Mouse (Mus musculus): ENCODE data around the gene Enox1. TPM values are rescaled to one million over a fixed set of nuclear protein-coding genes. Genes with fewer than 3 reads are reported as not detected.

Gene Enox1
- polyA plus RNA-seq, 1 experiment from 2014 or later = 6.6 TPM

DNA sequence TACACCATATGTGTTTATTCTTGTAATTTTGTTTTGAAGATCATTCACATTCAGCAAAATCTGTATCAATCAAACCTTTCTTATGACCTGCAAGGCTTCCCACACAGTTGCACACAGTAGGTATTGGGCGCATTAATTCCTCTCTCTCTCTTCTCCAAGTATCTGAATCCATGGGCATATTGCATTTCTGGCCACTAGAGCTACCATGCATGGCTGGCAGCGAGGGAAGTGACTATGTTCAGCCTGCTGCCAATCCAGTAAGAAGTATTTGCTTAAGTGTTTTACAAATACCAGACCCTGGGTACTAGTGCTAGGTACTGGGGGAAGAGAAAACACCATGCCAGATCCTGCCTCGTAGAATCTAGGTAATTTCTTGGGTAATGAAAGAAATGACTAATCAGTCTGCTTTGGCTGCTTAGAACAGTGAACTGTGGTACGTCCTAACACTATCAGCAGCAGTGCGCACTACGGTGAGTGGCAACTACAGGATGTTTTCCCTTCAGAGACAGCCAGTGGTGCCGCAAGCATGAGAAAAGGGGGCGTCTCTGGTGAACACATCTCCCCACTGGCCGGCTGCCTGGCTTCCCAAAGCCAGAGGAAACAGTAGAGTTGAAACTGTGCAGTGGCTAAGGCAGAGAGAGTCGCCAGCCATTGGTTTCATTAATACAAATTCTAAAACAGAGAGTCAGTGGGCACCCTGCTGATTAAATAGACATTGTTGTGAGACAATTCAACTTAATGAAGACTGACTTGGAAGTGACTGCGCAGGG is 428.7 kb downstream of the Enox1 start:
- Histone ChIP-seq H3K4me2 (ENCODE audit: low read length) (no peak overlapping the region), H3K27me3 (ENCODE audit: insufficient read depth, low read length) (no peaks in the 10 kb centered on the region), H3K36me3 (ENCODE audit: insufficient read depth, low read length) (no peaks in the 10 kb centered on the region), H3K9me3 (replicated peaks; ENCODE audit: low read length) (no peaks in the 10 kb centered on the region), H3K9ac (ENCODE audit: low read depth, low read length) (no peak overlapping the region), H3K4me3 (replicated peaks; ENCODE audit: low read depth, low read length) (no peak overlapping the region), H3K27ac (no peak overlapping the region), H3K4me1 (replicated peaks; ENCODE audit: insufficient read depth, low read length) (no peaks in the 10 kb centered on the region)
- DNase-seq (ENCODE audit: low spot score) = no peak
- TF ChIP-seq CTCF (IDR thresholded peaks at IDR 0.05; ENCODE audit: low read depth) = no peak
- 78% methylated on average over 11 of the region's 11 CpGs for WGBS
- ATAC-seq (replicated peaks; ENCODE audit: low FRiP score, low read depth) = no peak

DNA sequence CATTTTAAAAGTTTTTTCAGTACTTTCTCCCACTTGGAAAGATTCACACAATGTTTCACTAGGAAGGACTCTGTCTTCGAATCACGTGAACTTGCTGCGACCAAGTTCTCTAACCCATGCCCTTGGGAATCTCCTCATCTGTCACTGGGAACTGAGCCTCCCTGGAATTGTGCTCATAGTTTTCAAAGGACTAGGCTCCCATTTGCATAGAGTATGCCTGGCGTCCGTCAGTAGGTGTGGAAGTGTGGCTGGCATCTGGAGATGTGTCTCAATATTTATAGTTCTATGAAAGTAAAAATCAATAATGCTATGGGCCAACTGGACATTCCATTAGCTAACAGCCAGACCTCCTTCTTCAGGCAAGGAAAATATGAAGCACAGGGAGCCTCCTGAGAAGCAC is 429.5 kb downstream of the Enox1 start:
- Histone ChIP-seq H3K4me1 (replicated peaks; ENCODE audit: insufficient read depth, low read length) (no peaks in the 10 kb centered on the region), H3K4me2 (ENCODE audit: low read length) (no peak overlapping the region), H3K36me3 (ENCODE audit: insufficient read depth, low read length) (no peaks in the 10 kb centered on the region), H3K4me3 (replicated peaks; ENCODE audit: low read depth, low read length) (no peak overlapping the region), H3K9me3 (replicated peaks; ENCODE audit: low read length) (no peaks in the 10 kb centered on the region), H3K9ac (ENCODE audit: low read depth, low read length) (no peak overlapping the region), H3K27me3 (ENCODE audit: insufficient read depth, low read length) (no peaks in the 10 kb centered on the region), H3K27ac (no peak overlapping the region)
- 71% methylated on average over 5 of the region's 5 CpGs for WGBS
- TF ChIP-seq CTCF (IDR thresholded peaks at IDR 0.05; ENCODE audit: low read depth) = no peak
- DNase-seq (ENCODE audit: low spot score) (no peak), ATAC-seq (replicated peaks; ENCODE audit: low FRiP score, low read depth) (no peak)

DNA sequence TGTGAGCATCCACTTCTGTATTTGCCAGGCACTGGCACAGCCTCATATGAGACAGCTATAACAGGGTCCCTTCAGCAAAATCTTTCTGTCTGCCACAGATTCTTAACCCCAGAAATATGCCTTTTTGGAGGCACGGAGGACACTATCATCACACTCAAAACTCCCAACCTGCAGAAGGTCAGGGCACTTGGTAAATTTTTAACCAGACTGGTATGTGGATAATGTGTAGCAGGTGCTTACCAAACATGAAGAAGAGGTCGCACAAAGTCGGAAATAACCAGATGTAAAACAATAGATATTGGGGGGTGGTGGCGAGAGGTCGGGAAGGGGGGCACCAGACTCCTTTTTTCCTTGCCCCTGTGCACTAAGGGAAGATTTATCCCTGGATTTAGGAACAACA is 430.6 kb downstream of the Enox1 start:
- H3K27me3 ChIP-seq (ENCODE audit: insufficient read depth, low read length) = no peaks in the 10 kb centered on the region
- no peaks in the 10 kb centered on the region for H3K36me3 ChIP-seq (ENCODE audit: insufficient read depth, low read length)
- no peak overlapping the region for H3K27ac ChIP-seq
- H3K4me2 ChIP-seq (ENCODE audit: low read length) = no peak overlapping the region
- TF ChIP-seq CTCF (IDR thresholded peaks at IDR 0.05; ENCODE audit: low read depth) = no peak
- ATAC-seq (replicated peaks; ENCODE audit: low FRiP score, low read depth) = no peak
- no peak for DNase-seq (ENCODE audit: low spot score)
- no peaks in the 10 kb centered on the region for H3K4me1 ChIP-seq (replicated peaks; ENCODE audit: insufficient read depth, low read length)
- 62% methylated on average over 5 of the region's 5 CpGs for WGBS
- H3K9ac ChIP-seq (ENCODE audit: low read depth, low read length) = no peak overlapping the region
- no peaks in the 10 kb centered on the region for H3K9me3 ChIP-seq (replicated peaks; ENCODE audit: low read length)
- H3K4me3 ChIP-seq (replicated peaks; ENCODE audit: low read depth, low read length) = no peak overlapping the region

DNA sequence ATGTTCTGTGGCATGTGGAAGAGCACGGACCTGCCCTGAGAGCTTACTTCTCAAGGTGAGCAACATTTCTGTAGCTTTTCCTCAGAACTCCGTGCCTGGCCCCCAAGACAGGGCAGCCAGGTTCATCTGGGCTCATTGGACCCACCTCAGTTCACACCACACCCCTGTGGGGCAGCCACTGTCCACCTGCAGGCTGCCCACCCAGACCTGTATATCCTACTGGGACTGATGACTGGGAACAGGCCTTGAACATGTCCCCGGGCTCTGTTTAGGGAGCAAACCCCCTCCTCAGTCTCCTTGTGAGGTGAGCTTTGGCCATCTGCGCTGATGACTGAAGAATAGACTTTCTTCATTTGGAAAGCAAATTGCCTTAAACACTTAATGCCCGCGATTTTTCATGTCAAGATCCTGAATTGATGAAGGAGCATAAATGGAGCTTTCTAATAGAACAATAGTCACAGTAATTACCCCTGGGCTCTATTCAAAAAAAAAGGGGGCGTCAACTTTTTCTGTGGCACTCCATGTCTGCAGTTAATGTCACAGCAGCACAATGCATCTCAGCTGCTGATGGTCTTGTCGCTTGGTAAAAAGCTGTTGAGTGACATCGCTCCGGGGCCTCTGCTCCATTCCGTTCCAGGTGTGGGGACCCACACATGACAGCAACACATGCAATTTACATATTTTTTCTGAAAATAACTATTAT is 436.7 kb downstream of the Enox1 start:
- ATAC-seq (replicated peaks; ENCODE audit: low FRiP score, low read depth) = no peak
- H3K27ac ChIP-seq = no peak overlapping the region
- no peak overlapping the region for H3K4me2 ChIP-seq (ENCODE audit: low read length)
- no peak for TF ChIP-seq CTCF (IDR thresholded peaks at IDR 0.05; ENCODE audit: low read depth)
- 89% methylated on average over 11 of the region's 11 CpGs for WGBS
- H3K36me3 ChIP-seq (ENCODE audit: insufficient read depth, low read length) = no peaks in the 10 kb centered on the region
- no peaks in the 10 kb centered on the region for H3K4me1 ChIP-seq (replicated peaks; ENCODE audit: insufficient read depth, low read length)
- no peak overlapping the region for H3K4me3 ChIP-seq (replicated peaks; ENCODE audit: low read depth, low read length)
- H3K27me3 ChIP-seq (ENCODE audit: insufficient read depth, low read length) = no peaks in the 10 kb centered on the region
- no peaks in the 10 kb centered on the region for H3K9me3 ChIP-seq (replicated peaks; ENCODE audit: low read length)
- no peak for DNase-seq (ENCODE audit: low spot score)
- no peak overlapping the region for H3K9ac ChIP-seq (ENCODE audit: low read depth, low read length)

- DNase-seq (ENCODE audit: low spot score) (no peak), ATAC-seq (replicated peaks; ENCODE audit: low FRiP score, low read depth) (peak; percentile 76; the same call in 1 of the 2 replicates)
- no peaks in the 10 kb centered on the region for H3K36me3 ChIP-seq (ENCODE audit: insufficient read depth, low read length)
- no peak overlapping the region for H3K27ac ChIP-seq
- no peak overlapping the region for H3K4me2 ChIP-seq (ENCODE audit: low read length)
- H3K27me3 ChIP-seq (ENCODE audit: insufficient read depth, low read length) = no peaks in the 10 kb centered on the region
- WGBS = 80% methylated on average over 14 of the region's 14 CpGs
- no peak overlapping the region for H3K4me3 ChIP-seq (replicated peaks; ENCODE audit: low read depth, low read length)
- no peak overlapping the region for H3K9ac ChIP-seq (ENCODE audit: low read depth, low read length)
- TF ChIP-seq CTCF (IDR thresholded peaks at IDR 0.05; ENCODE audit: low read depth) = no peak
- H3K4me1 ChIP-seq (replicated peaks; ENCODE audit: insufficient read depth, low read length) = no peaks in the 10 kb centered on the region
- no peaks in the 10 kb centered on the region for H3K9me3 ChIP-seq (replicated peaks; ENCODE audit: low read length)
Observed at GRCm38 (mm10) chr14:77596216-77597175, 439.9 kb downstream of the Enox1 start.

Measured in kidney, postnatal 0 days (tissue).